Mouse (Mus musculus): ENCODE results near the gene Scamp4.
A peak's percentile ranks its signal among the peaks of the same experiment; 100 is the strongest.
"Not testable (repeated sequence)": the region's sequence is repeated elsewhere in the genome, so short reads cannot be mapped to it uniquely, and the experiment has no call there.

Gene Scamp4

GRCm38 (mm10) chr10:80578911-80579310 lies 23.8 kb upstream of the Scamp4 start:
- peak; percentile 86 for DNase-seq

GRCm38 (mm10) chr10:80583047-80583446 lies 19.6 kb upstream of the Scamp4 start:
- DNase-seq: no peak

GRCm38 (mm10) chr10:80584045-80584488 lies 18.6 kb upstream of the Scamp4 start:
- no peak for DNase-seq

GRCm38 (mm10) chr10:80584642-80585552 lies 17.8 kb upstream of the Scamp4 start:
- no peak for DNase-seq

GRCm38 (mm10) chr10:80585581-80585980 lies 17.1 kb upstream of the Scamp4 start:
- no peak for DNase-seq

GRCm38 (mm10) chr10:80586407-80587304 lies 16.0 kb upstream of the Scamp4 start:
- DNase-seq: no peak

GRCm38 (mm10) chr10:80587305-80587657 lies 15.4 kb upstream of the Scamp4 start:
- peak; percentile 74 for DNase-seq

- peak; percentile 57 for DNase-seq
Observed at GRCm38 (mm10) chr10:80589127-80589878, 13.4 kb upstream of the Scamp4 start.

GRCm38 (mm10) chr10:80589879-80590854 lies 12.5 kb upstream of the Scamp4 start, which contains the start of gene Abhd17a:
Gene Abhd17a (minus strand): TSS chr10:80590341.
- DNase-seq: peak; percentile 98

GRCm38 (mm10) chr10:80596318-80596717 lies 6.4 kb upstream of the Scamp4 start:
- DNase-seq: no peak

GRCm38 (mm10) chr10:80603364-80603763 lies 692 bp downstream of the Scamp4 start:
- DNase-seq: no peak

- DNase-seq: no peak
Observed at GRCm38 (mm10) chr10:80604001-80604509, 1.4 kb downstream of the Scamp4 start.

GRCm38 (mm10) chr10:80604988-80605387 lies 2.3 kb downstream of the Scamp4 start:
- no peak for DNase-seq

- DNase-seq: not testable (repeated sequence)
Observed at GRCm38 (mm10) chr10:80605721-80606120, 3.0 kb downstream of the Scamp4 start, which contains the start of gene Gm49322. Gene Gm49322 (plus strand): TSS chr10:80606021.

GRCm38 (mm10) chr10:80606306-80606705 lies 3.6 kb downstream of the Scamp4 start:
- no peak for DNase-seq

GRCm38 (mm10) chr10:80606737-80607350 lies 4.2 kb downstream of the Scamp4 start:
- DNase-seq: no peak

GRCm38 (mm10) chr10:80608435-80608834 lies 5.8 kb downstream of the Scamp4 start:
- DNase-seq: no peak

- DNase-seq: no peak
Observed at GRCm38 (mm10) chr10:80609269-80609924, 6.7 kb downstream of the Scamp4 start.

- DNase-seq: no peak
Observed at GRCm38 (mm10) chr10:80610116-80610785, 7.6 kb downstream of the Scamp4 start.

Measured in lung, postnatal 36 days (tissue).